Mouse (Mus musculus): ENCODE measurements around the gene Polq. TPM values are rescaled to one million over a fixed set of nuclear protein-coding genes. Genes with fewer than 3 reads are reported as not detected.

The Polq gene
- polyA plus RNA-seq, 1 experiment from 2014 or later = 1.1 TPM

- Histone ChIP-seq H3K9ac (ENCODE audit: low read length) (no peak overlapping the region), H3K27me3 (ENCODE audit: control insufficient read depth, insufficient read depth, low read length) (no peaks in the 10 kb centered on the region), H3K4me3 (ENCODE audit: low read depth, low read length) (no peak overlapping the region), H3K4me1 (replicated peaks; ENCODE audit: control insufficient read depth, insufficient read depth) (no peaks in the 10 kb centered on the region), H3K4me2 (replicated peaks; ENCODE audit: low read depth) (no peak overlapping the region), H3K36me3 (ENCODE audit: control insufficient read depth, insufficient read depth, low read length) (peaks cover 9% of the 10 kb centered on the region), H3K9me3 (ENCODE audit: control insufficient read depth, low read length) (no peaks in the 10 kb centered on the region), H3K27ac (replicated peaks) (no peak overlapping the region)
- WGBS = 87% methylated on average over 3 of the region's 3 CpGs
- ATAC-seq (ENCODE audit: low FRiP score, low TSS enrichment) = no peak
- DNase-seq (ENCODE audit: low spot score) = no peak
- no peak for TF ChIP-seq EP300 (optimal IDR thresholded peaks at IDR 0.05)
- TF ChIP-seq CTCF (IDR thresholded peaks at IDR 0.05; ENCODE audit: low read depth) = no peak
These were observed 48.0 kb downstream of the Polq start for GRCm38 (mm10) chr16:37059631-37060030.

- H3K9me3 ChIP-seq (ENCODE audit: control insufficient read depth, low read length) = no peaks in the 10 kb centered on the region
- no peak for ATAC-seq (ENCODE audit: low FRiP score, low TSS enrichment)
These were observed 49.7 kb downstream of the Polq start for GRCm38 (mm10) chr16:37061261-37061660.

GRCm38 (mm10) chr16:37072354-37072753 lies 60.8 kb downstream of the Polq start:
- Histone ChIP-seq H3K4me3 (ENCODE audit: low read depth, low read length) (no peak overlapping the region), H3K27ac (replicated peaks) (no peak overlapping the region), H3K4me2 (replicated peaks; ENCODE audit: low read depth) (no peak overlapping the region), H3K27me3 (ENCODE audit: control insufficient read depth, insufficient read depth, low read length) (no peaks in the 10 kb centered on the region), H3K9ac (ENCODE audit: low read length) (no peak overlapping the region), H3K36me3 (ENCODE audit: control insufficient read depth, insufficient read depth, low read length) (peaks cover 3% of the 10 kb centered on the region; the same call in 1 of the 2 replicates), H3K9me3 (ENCODE audit: control insufficient read depth, low read length) (no peaks in the 10 kb centered on the region), H3K4me1 (replicated peaks; ENCODE audit: control insufficient read depth, insufficient read depth) (no peaks in the 10 kb centered on the region)
- WGBS = 87% methylated on average over 5 of the region's 5 CpGs
- DNase-seq (ENCODE audit: low spot score) (no peak), ATAC-seq (ENCODE audit: low FRiP score, low TSS enrichment) (no peak)
- TF ChIP-seq EP300 (optimal IDR thresholded peaks at IDR 0.05) (no peak), CTCF (IDR thresholded peaks at IDR 0.05; ENCODE audit: low read depth) (no peak)

More at GRCm38 (mm10) chr16:37061261-37061660, 49.7 kb downstream of the Polq start:
- WGBS = 100% methylated on average over 4 of the region's 4 CpGs
- no peak overlapping the region for H3K4me3 ChIP-seq (ENCODE audit: low read depth, low read length)
- peaks cover 9% of the 10 kb centered on the region for H3K36me3 ChIP-seq (ENCODE audit: control insufficient read depth, insufficient read depth, low read length)
- H3K4me1 ChIP-seq (replicated peaks; ENCODE audit: control insufficient read depth, insufficient read depth) = no peaks in the 10 kb centered on the region
- no peak for DNase-seq (ENCODE audit: low spot score)
- H3K27me3 ChIP-seq (ENCODE audit: control insufficient read depth, insufficient read depth, low read length) = no peaks in the 10 kb centered on the region
- TF ChIP-seq CTCF (IDR thresholded peaks at IDR 0.05; ENCODE audit: low read depth) (no peak), EP300 (optimal IDR thresholded peaks at IDR 0.05) (no peak)
- H3K4me2 ChIP-seq (replicated peaks; ENCODE audit: low read depth) = no peak overlapping the region
- H3K9ac ChIP-seq (ENCODE audit: low read length) = no peak overlapping the region
- H3K27ac ChIP-seq (replicated peaks) = no peak overlapping the region

- no peak for DNase-seq (ENCODE audit: low spot score)
- WGBS = 39% methylated on average over 1 of the region's 1 CpGs
- Histone ChIP-seq H3K9me3 (ENCODE audit: control insufficient read depth, low read length) (no peaks in the 10 kb centered on the region), H3K27ac (replicated peaks) (no peak overlapping the region), H3K27me3 (ENCODE audit: control insufficient read depth, insufficient read depth, low read length) (no peaks in the 10 kb centered on the region), H3K4me3 (ENCODE audit: low read depth, low read length) (no peak overlapping the region), H3K36me3 (ENCODE audit: control insufficient read depth, insufficient read depth, low read length) (peaks cover 3% of the 10 kb centered on the region; the same call in 1 of the 2 replicates), H3K9ac (ENCODE audit: low read length) (no peak overlapping the region), H3K4me1 (replicated peaks; ENCODE audit: control insufficient read depth, insufficient read depth) (no peaks in the 10 kb centered on the region), H3K4me2 (replicated peaks; ENCODE audit: low read depth) (no peak overlapping the region)
- no peak for ATAC-seq (ENCODE audit: low FRiP score, low TSS enrichment)
- TF ChIP-seq EP300 (optimal IDR thresholded peaks at IDR 0.05) (no peak), CTCF (IDR thresholded peaks at IDR 0.05; ENCODE audit: low read depth) (no peak)
These were observed 78.1 kb downstream of the Polq start for GRCm38 (mm10) chr16:37089648-37090047.

DNA sequence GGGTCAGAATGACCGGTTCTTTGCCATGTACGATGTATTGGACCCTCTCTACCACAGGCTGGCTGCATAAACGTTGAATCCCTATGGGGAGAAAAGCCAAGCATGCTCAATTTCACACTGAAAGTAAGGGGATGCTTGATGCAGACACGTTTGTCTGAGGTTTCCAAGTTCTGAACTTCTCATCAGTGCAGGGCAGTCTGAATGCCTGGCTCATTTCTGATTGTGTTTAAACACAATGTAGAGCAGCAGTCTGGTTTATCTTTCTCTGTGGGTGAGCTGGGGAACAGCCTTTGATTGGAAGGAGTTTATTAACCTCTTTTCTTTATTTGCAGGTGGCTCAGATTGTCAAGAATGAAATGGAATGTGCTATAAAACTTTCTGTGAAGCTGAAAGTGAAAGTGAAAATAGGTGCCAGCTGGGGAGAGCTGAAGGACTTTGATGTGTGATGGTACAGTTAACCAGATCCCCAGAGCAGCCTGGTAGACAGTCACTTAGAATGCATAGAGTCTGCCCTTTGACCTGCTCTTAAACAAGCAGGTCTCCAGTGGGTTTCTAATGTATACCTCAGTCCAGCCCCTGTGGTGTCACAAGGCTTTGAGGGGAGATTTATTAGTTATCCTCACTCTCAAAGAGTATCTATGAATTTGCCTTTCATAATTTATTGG lies 82.7 kb downstream of the Polq start:
- H3K4me3 ChIP-seq (ENCODE audit: low read depth, low read length) = no peak overlapping the region
- no peaks in the 10 kb centered on the region for H3K36me3 ChIP-seq (ENCODE audit: control insufficient read depth, insufficient read depth, low read length)
- ATAC-seq (ENCODE audit: low FRiP score, low TSS enrichment) = no peak
- no peak overlapping the region for H3K4me2 ChIP-seq (replicated peaks; ENCODE audit: low read depth)
- H3K9ac ChIP-seq (ENCODE audit: low read length) = no peak overlapping the region
- no peaks in the 10 kb centered on the region for H3K9me3 ChIP-seq (ENCODE audit: control insufficient read depth, low read length)
- TF ChIP-seq CTCF (IDR thresholded peaks at IDR 0.05; ENCODE audit: low read depth) (no peak), EP300 (optimal IDR thresholded peaks at IDR 0.05) (no peak)
- DNase-seq (ENCODE audit: low spot score) = no peak
- H3K27me3 ChIP-seq (ENCODE audit: control insufficient read depth, insufficient read depth, low read length) = no peaks in the 10 kb centered on the region
- no peaks in the 10 kb centered on the region for H3K4me1 ChIP-seq (replicated peaks; ENCODE audit: control insufficient read depth, insufficient read depth)
- no peak overlapping the region for H3K27ac ChIP-seq (replicated peaks)
- WGBS = 71% methylated on average over 4 of the region's 4 CpGs

DNA sequence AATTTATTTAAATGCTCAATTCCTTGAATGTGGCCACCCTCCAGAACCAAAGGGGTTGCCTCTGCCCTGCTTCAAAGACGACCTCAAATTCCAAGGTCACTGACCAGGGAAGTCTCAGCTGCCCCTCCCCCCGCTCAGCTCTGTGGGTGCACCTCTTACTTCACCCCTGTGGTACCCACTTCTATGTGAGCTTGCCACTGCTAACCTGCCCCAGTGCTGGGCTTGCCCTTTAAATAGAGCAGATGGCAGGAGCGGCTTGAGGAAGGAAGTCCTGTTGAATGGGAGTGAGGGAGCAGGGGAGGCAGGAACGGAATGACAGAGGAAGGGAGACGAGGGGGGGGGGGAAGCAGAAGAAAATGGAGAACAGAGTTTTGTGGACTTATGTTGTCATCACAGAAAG lies 97.2 kb downstream of the Polq start:
- DNase-seq (ENCODE audit: low spot score) (no peak), ATAC-seq (ENCODE audit: low FRiP score, low TSS enrichment) (no peak)
- no peak overlapping the region for H3K4me2 ChIP-seq (replicated peaks; ENCODE audit: low read depth)
- H3K4me3 ChIP-seq (ENCODE audit: low read depth, low read length) = no peak overlapping the region
- H3K4me1 ChIP-seq (replicated peaks; ENCODE audit: control insufficient read depth, insufficient read depth) = no peaks in the 10 kb centered on the region
- H3K27me3 ChIP-seq (ENCODE audit: control insufficient read depth, insufficient read depth, low read length) = no peaks in the 10 kb centered on the region
- WGBS = 31% methylated on average over 5 of the region's 5 CpGs
- no peak for TF ChIP-seq CTCF (IDR thresholded peaks at IDR 0.05; ENCODE audit: low read depth)
- TF ChIP-seq EP300 (optimal IDR thresholded peaks at IDR 0.05) = no peak
- H3K36me3 ChIP-seq (ENCODE audit: control insufficient read depth, insufficient read depth, low read length) = no peaks in the 10 kb centered on the region
- H3K9me3 ChIP-seq (ENCODE audit: control insufficient read depth, low read length) = no peaks in the 10 kb centered on the region
- no peak overlapping the region for H3K27ac ChIP-seq (replicated peaks)
- no peak overlapping the region for H3K9ac ChIP-seq (ENCODE audit: low read length)

Measured in stomach, postnatal 0 days (tissue).